Mouse (Mus musculus) cerebellum, adult 8-10 months (tissue): ENCODE results near the gene Mcm7.
"Not testable (repeated sequence)": the region's sequence is repeated elsewhere in the genome, so short reads cannot be mapped to it uniquely, and the experiment has no call there.

Experiments
- DNase-seq: peaks from one replicate; pipeline ENCODE4 v3.0.0; 2022

The Mcm7 gene

DNA sequence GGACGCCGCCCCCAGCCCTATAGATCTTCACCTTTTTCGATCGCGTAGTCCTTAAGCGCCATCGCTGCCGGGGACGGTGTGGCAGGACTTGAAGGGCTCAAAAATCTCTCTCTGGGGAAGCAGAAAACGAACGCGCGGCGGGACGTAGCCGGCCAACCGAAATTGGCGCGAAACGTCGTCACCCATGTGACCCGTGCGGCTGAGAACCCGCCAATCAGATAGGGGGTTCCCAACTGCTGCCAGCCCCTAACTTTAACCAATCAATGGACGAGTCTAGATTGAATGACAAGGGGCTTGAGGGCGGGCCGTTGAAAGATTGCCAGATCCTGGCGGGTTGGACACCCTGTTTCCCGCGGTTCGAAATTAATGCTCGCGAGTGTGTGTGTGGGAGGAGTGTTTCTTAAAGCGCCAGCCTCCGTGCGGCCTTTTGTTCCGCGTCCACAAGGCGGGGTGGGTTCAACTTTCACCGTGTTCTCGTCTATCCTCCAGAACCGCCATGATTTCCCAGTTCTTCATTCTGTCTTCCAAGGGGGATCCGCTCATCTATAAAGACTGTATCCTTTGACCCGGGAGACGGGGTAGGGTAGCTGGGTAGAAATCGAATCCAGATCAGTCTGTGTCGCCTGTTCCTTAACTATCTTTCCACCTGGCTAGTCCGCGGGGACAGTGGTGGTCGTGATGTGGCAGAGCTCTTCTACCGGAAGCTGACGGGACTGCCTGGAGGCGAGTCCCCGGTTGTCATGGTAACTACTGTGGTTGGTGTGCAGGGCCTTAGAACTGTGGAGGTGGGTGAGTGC is at the start of gene Mcm7, which contains the start of gene Ap4m1:
Gene Mcm7 (minus strand): TSS at position 728 of the 797 bp plus-strand sequence.
Gene Ap4m1 (plus strand): TSS at position 308 of the 797 bp plus-strand sequence.
- peak; percentile 99 for DNase-seq

DNA sequence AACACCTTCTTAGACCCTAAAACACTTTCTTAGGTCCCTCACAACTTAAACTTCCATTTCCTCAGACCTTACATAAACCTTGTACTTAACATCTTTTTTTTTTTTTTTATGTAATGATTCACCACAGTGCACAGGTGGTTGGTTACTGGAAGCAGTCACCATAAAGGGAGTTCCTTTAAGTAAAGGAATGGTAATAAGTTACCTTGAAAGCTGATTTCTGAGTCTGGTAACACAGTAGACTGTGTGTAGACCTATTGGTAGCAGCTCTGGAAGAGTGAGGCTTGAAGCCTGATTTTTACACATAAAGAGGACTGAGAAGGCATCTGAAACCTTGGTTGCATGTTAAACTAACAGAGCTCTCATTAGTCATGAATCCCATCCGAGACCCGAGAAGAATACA is 47.6 kb upstream of the Mcm7 start:
- DNase-seq: no peak

DNA sequence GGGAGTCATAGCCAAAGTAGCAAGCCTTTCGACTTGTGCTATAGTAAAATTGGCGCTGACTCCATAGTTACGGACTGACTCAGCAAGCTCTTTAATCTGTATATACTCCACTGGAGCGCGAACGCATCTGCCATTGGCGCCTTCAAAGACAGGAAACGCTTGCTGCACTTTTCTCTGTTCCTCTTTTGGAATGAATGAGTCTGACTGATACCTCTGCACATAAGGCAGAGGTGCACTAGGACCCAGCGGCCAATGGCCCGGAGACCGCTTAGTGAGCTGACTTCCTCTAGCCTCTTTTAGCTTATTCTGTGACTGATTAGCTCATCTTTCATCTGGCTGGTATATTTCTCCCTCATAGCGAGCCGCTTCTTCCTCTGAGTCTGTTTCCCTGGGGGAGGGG is 44.4 kb upstream of the Mcm7 start:
- not testable (repeated sequence) for DNase-seq

DNA sequence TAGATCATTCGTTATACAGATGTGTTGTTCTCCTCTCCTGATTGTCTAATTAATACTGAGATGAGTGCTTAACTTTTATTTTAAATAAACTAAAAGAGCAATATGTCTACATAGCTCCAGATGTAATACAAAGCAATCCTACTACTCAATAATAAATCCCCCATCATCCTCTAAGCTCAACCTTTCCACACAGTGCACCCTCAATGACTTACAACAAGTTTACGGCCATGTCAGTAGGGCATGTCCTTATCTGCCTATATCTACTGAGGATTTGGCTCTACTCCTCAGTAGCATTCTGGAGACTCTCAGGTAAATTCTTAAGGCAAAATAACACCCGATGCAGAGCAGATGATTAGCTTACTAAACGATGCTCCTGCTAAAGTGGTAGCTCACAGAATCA is 35.7 kb upstream of the Mcm7 start:
- DNase-seq: no peak

DNA sequence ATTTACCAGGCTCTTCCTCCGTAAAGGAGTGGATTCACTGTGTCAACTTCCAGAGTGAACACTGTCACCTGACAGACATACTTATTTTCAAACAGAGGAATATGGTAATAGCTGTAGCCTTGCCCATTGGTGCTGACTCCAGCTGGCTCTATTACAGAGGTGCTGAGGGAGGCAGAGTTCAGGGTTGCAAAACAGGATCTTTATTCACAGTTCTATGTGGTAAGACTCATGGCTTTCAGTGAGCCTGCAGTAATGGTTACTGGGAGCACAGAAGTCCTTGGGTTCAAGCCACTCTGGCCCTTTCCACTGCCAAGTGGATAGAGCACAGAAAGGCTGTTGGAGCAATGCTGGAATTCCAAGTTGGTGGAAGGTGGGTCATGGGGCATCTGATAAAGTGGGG is 35.0 kb upstream of the Mcm7 start:
- DNase-seq: no peak

DNA sequence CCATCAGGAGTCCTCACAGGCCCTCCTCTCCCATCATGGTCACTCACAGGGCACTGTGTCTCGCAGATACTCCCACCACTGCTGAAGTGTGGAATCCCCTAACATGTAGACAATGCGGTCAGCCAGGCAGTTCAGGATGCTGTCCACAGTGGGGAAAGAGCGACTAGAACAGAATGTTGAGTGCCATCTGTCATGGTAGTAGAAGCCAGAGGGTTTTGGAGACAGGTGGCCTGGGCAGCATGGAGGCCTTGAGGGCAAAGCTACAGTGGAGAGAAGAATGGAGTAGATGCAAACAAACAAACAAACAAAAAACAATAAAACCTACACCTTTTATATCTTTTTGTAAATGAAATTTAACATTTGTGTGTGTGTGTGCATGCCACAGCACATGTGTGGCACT is 29.9 kb upstream of the Mcm7 start:
- DNase-seq: no peak

DNA sequence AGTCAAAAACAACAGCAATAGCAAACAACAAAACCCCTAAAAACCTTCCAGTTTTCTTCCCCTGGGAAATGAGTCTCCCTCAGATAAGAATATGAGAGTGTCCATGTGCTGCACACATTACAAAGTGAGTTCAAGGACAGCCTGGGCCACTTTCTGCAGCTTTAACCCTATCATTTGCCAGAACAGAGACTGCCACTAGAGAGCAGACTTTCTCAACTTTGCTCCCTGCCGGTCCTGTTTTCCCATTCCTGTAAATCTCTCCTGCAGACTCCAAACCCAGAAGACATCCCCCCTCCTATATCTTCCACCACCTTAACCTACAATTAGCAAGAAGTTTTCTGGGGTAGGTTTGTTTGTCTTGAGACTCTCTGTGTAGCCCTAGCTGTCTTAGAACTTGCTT is 27.4 kb upstream of the Mcm7 start:
- DNase-seq: no peak

DNA sequence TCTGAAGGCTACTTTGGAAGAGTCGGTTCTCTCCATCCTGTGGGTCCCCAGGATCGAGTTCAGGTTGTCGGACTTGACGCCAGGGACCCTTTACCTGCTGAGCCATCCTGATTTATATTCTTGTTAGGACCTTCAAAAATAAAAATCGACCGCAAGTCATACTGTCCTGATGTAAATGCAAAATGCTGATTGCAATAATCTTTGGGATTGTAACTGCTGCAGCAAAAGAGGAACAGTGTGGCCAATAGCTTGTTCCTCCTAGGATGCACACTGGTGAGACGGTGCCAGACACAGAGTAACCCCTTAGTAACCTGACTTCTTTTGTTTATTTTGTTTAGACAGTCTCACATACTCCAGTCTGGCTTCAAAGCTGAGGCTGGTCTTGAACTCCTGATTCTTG is 23.2 kb upstream of the Mcm7 start:
- no peak for DNase-seq

DNA sequence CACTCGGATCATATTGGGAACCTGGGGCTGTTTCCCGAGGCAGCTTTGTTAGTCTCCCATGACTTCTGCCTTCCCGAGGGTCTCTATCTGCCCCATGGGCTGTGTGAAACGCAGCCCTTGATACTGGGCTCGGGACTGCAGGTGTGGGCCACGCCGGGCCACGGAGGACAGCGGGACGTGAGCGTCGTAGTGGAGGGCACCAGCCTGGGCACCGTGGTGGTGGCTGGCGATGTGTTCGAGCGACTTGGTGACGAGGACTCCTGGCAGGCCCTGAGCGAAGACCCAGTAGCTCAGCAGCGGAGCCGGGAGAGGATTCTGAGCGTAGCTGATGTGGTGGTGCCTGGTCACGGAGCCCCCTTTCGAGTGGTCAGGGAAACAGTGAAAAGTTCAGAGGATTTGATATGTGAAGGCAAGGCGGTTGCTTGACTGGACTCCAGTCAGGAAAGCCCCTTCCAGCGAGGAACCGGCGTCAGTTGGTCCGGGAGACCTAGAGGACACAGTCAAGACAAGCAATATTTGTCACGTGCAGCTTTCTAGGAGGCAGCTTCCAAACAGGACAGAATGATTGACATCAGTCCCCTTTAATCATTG is 22.6 kb upstream of the Mcm7 start:
- no peak for DNase-seq

DNA sequence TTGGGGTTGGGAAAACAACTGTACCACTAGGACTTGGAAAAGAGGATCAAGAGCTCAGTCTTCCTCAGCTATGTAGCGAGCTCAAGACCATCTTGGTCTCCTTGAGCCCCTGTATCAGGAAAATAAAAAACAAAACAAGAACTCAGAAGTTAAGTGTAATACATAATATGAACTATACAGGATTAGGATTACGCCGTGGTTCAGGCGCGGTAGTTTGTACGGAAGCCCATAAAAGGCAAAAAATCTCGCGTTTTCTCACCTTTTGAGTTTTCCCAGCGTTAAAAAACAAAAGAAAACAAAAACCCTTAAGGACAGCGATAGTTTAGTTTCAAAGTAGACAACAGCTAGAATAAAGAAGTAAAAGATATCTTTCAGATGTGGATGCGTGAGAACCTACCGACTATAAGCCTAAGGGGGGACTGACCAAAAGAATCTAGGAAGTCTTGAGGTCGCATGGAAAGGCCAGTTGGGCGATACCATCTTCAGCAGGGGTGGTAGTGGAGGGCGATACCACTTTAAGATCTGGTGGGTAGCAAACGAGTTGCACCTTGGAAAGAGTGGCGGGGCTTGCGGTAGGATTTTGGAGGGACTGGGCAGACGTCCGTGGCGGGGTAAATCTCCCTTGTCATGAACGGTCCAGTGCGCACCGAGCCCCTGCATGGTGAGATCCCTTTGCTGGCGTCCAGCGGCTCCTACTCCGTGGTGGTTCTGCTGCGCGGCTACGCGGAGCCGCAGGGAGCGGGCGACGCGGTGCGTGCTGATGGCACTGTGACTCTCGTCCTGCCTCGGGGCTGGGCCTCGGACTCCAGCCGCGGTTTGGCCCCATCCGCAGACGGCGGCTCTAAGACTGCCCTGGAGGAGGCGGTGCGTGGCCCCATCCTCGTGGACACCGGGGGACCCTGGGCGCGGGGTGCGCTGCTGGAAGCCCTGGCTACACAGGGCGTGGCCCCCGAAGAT is 21.8 kb upstream of the Mcm7 start, which contains the start of gene Mblac1:
Gene Mblac1 (plus strand): TSS at position 544 of the 957 bp plus-strand sequence.
- peak; percentile 93 for DNase-seq

DNA sequence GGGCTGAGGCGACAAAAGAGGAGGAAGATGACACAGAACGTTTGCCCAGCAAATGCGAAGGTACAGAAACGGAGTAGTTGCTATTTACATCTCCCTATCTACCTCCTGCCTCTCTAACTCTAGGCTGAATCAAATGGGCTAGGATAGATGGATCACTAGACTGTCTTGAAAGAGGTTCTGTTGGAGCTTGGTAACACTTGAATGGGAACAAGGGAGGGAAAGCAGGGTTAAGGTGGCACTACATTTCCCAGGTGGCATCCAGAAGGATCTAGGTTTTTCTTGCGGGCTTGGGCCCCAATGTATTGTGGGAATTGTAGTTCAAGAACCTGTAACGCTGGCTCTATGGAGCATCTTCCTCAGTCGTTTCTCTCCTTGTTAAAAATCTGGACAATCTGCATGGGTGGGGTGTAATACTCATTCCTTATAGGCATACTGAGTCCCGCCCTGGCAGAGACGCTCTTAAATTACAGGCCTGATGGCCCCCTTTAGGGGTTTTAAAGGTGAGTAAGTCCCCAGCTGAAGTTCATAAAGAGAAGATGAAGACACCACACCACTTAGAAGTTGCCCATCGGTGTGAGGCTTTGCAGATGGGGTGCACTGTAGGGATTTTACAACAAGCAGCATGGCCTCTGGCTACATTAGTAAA is 15.6 kb upstream of the Mcm7 start:
- DNase-seq: peak; percentile 74

DNA sequence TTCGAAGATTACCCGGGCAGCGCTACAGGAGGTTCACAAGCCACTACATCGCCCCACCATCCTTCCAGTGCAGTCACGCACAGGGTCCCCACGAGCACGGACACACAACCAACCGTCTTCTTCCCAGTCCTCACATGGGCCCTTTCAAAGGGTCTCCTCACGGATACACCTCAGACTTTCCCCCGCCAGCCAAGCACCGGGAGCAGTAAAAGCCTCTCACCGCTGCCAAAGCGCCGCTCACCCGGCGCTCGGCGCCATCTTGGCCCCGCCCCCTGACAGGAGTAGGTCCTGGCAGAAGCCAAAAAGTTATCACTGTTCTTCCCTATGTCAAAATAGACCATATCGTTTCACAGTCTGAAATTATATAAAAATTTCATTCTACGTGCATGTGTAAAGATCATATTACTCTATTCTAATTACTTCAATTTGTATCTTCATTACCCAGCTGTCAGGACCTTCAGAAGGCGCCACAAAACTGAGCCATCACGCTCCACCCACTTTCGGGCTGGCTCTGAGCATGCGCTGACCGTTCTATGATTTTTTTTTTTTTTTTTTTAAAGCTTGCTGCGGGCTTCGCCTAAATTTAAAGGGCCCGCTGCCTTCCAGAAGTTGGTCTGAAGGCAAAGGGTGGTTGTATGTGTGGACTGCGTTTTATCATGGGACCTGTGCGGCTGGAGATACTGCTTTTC is 14.9 kb upstream of the Mcm7 start, which contains the start of the genes Taf6 and Cnpy4:
Gene Taf6 (minus strand): TSS at position 502 of the 689 bp plus-strand sequence.
Gene Cnpy4 (plus strand): TSS at position 536 of the 689 bp plus-strand sequence.
- DNase-seq: peak; percentile 87

DNA sequence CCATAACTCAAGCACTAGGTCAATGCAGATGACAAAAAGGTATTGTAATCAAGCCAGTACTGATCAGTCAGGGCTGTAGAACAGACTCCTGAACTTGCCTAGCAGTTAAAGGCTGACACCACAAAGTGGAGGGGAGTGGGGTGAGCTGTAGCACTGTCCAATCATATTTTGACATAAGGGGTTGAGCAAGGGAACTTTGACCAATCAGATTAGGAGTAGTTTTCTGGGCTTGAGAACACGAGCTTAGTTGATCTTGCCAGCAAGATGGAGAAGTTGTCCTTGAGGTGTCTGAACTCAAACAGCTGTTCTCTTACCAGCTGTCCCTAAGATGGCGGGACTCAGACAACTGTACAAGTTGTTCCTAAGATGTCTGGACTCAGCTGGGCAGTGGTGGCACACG is 995 bp upstream of the Mcm7 start:
- no peak for DNase-seq

DNA sequence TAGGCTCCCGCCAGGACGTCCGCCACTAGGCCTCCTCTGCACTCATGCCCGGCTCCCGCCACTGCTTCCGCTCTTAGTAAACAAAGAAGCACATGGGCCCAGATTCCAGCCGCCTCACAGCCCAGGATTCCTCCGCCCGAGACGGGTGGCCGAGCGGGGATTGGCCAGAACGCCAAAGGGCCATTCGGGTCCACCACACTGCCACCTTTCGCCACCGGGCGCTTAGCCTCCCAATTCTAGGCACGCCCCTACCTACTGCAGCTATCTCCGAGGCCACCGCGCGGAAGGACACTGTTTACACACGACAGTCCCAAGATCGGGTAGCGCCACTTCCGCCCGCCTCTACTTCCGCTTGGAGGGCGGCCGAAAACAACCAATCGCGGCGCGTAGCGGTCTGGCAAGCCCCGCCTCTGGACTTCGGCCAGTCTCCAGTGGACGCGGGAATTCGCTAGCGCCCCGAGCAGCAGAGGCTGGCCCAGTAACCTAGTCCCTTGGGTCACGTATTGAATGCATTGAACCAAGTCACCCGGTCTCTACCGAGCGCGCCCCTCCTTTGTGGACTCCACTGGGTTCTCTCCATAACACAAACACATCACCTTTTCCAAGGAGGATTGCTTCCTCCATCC is 1.2 kb downstream of the Mcm7 start:
- DNase-seq: peak; percentile 97

DNA sequence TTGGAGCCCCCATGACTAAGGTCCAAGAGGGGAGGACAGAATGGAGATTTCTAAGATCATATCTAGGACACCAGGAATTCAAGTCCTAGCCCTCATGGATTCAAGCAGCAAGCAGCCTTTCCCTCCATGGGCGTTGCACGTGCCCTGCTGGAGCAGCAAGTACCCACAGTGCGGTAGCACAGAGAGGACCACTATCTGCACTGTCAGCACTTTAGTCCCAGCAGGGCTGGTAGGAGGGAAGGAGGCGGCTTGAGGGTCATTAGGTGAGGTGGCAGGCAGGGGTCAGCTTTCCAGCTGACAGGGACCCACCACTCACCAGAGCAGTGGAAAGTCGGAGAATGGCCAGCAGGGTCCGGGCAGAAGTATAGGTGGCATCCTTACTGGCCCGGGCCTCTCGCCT is 6.6 kb downstream of the Mcm7 start:
- DNase-seq: no peak

DNA sequence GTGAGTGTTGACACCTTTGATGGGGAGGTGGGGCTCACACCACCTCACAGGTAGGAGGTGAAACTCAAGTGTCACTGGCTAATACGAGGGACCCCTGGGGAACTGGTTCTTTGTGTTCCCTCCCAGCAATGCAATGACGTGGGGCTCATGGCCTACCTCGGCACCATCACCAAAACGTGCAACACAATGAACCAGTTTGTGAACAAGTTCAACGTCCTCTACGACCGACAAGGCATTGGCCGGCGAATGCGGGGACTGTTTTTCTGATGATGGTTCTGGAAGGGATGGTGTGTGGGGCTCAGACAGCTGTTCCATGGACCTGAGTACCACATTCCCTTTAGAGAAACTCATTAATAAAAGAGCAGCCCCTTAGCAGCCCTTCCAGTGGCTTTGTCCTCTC is 8.6 kb downstream of the Mcm7 start:
- no peak for DNase-seq

DNA sequence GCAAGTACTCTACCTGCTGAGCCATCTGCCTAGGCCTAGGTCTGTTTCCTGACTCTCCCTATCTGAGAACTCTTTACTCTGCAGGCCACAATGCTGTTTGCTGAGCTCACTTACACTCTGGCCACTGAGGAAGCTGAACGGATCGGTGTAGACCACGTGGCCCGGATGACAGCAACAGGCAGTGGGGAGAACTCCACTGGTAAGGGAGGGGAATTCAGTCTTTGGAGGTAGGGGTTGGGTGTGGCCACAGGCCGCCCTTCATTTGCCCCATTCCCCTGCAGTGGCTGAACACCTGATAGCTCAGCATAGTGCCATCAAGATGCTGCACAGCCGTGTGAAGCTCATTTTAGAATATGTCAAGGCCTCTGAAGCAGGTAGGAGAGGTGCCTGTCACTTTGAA is 9.2 kb downstream of the Mcm7 start:
- DNase-seq: no peak

DNA sequence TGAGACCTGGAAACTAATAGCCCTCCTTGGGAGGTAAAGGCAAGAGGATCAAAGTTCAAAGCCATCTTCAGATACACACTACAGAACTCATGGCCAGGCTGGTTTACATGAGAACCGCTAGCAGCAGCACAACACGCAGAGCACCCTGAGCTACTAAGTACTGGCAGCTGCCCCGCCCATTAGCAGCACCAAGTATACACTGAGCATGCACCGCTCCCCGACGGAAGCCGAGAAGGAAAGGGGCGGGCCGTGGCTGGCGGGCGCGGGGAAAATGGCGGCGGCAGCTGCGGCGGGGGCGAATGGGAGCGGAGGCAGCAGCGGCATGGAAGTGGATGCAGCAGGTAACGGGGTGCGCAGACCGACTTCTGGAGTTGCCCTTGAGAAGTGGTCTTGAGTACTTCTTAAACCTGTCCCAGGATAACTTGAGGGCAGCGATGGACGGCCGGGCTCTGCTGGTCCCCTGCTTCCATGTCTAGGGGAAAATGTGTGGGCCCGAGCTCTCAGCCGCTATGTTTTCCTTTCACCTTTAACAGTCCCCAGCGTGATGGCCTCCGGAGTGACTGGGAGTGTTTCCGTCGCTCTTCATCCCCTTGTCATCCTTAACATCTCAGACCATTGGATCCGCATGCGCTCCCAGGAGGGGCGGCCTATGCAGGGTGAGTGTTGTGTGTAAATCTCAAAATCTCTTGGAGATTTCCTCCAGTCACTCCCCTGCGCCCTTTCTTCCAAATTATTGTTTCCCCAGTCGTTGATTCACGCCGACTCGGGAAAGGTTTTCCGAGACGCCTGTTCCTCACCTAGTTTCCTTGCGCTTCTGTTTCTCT is 11.2 kb downstream of the Mcm7 start, which contains the start of gene Cops6:
Gene Cops6 (plus strand): TSS at position 230 of the 824 bp plus-strand sequence.
- peak; percentile 92 for DNase-seq

DNA sequence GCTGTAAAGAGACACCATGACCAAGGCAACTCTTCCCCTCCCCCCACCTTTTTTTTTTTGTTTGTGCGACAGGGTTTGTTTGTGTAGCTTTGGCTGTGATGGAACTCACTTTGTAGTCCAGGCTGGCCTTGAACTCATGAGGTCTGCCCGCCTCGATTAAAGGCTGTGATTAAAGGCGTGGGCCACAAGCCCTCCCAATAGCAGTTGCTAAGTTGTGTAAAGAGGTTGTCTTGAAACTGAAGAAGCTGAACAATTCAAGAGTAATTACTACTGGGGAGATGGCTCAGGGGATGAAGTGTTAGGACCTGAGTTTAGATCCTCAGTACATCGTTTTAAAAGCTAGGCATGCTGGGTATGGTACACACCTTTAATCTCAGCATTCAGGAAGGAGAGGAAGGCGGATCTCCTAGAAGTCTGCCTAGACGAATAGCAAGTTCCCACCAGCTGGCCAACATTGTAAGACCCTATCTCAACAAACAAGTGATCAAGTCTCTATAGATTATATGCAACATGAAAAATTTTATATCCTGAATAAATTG is 11.9 kb downstream of the Mcm7 start:
- DNase-seq: no peak

DNA sequence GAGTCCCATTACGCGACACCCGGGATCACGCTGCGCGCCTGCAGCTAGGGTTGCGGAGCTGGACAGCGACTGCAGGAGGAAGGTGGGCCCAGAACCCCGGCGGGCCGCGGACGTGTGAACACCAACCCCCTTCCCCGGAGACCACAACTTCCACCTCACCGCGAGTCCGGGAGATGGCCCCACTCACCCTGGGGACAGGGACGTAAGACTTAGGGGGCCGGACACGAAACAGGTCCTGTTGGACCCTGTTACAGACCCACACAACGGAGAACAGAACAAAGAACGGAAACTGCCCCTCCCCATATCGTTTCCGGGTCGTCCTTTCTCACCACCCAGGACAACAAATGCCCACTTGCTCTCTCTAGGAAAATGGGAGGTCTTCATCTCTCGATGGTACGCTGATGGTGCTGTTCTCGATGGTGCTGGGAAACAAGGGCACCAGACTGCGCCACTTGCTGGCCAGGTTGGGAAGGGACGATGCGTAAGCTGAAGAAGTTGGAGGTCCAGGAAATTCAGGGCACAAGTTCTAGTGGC is 16.7 kb downstream of the Mcm7 start, which contains the start of gene Zfp113:
Gene Zfp113 (minus strand): TSS at position 302 of the 534 bp plus-strand sequence.
- DNase-seq: peak; percentile 87
